Mouse (Mus musculus) midbrain, postnatal 0 days (tissue): ENCODE data around the gene Olfr545. TPM values are rescaled to one million over a fixed set of nuclear protein-coding genes. Genes with fewer than 3 reads are reported as not detected.

ENCODE experiments used
- ATAC-seq: fragments of 200-750 bp; cut with Nextera tagmentation; 2 replicates; pipeline ENCODE4 v1.8.0; 2017; ENCODE audit warnings: moderate number of reproducible peaks, mild to moderate bottlenecking, moderate TSS enrichment, moderate library complexity; ENCODE audit not compliant: low FRiP score
- DNase-seq: peaks from one replicate; pipeline ENCODE4 v3.0.0-alpha.2; 2015; ENCODE audit warnings: low spot score
- H3K27ac ChIP-seq: fragments of 300-500 bp; sonication (generic); 2 replicates; pipeline ENCODE4 v1.5.1; 2014; ENCODE audit warnings: low read depth, mild to moderate bottlenecking, low read length, mixed read lengths
- H3K27me3 ChIP-seq: fragments of 300-500 bp; sonication (generic); 2 replicates; pipeline ENCODE4 v1.6.1; 2014; ENCODE audit warnings: low read length, control low read depth, mixed read lengths; ENCODE audit not compliant: insufficient read depth
- H3K36me3 ChIP-seq: fragments of 300-500 bp; sonication (generic); 2 replicates; pipeline ENCODE4 v1.6.1; 2014; ENCODE audit warnings: low read length, control low read depth, mixed read lengths; ENCODE audit not compliant: insufficient read depth
- H3K4me1 ChIP-seq: fragments of 300-500 bp; sonication (generic); 2 replicates; pipeline ENCODE4 v1.6.1; 2014; ENCODE audit warnings: mild to moderate bottlenecking, control low read depth, antibody characterized with exemption, low read length, mixed read lengths; ENCODE audit not compliant: insufficient read depth
- H3K4me2 ChIP-seq: fragments of 300-500 bp; sonication (generic); 2 replicates; pipeline ENCODE4 v1.6.1; 2014; ENCODE audit warnings: low read depth, mild to moderate bottlenecking, low read length, mixed read lengths; ENCODE audit not compliant: poor library complexity, severe bottlenecking
- H3K4me3 ChIP-seq: fragments of 300-500 bp; sonication (generic); 2 replicates; pipeline ENCODE4 v1.5.1; 2014; ENCODE audit warnings: low read depth, mild to moderate bottlenecking, low read length, moderate library complexity
- H3K9ac ChIP-seq: fragments of 300-500 bp; sonication (generic); replicated peaks from 2 replicates; pipeline ENCODE4 v1.6.1; 2014; ENCODE audit warnings: mild to moderate bottlenecking, low read length, moderate library complexity, mixed read lengths; ENCODE audit not compliant: poor library complexity, severe bottlenecking
- H3K9me3 ChIP-seq: fragments of 300-500 bp; sonication (generic); 2 replicates; pipeline ENCODE4 v1.6.1; 2016; ENCODE audit warnings: low read length, control low read depth
- CTCF ChIP-seq: IDR thresholded peaks from 2 replicates; pipeline ENCODE4 v1.5.1; 2016; ENCODE audit warnings: antibody characterized with exemption, mild to moderate bottlenecking
- WGBS: fragments of 180-500 bp; shearing (Covaris S2); extraction: QIAGEN DNeasy Blood & Tissue Kit; methylation state at CpG from one replicate; pipeline ENCODE4 v1.1.7; 2014; 5-methylcytosine and 5-hydroxymethylcytosine counted together
- polyA plus RNA-seq: library from polyadenylated mRNA; unstranded; fragments of >200 nt; fragmentation: Nextera tagmentation; extraction: Ambion mirVana; gene quantifications from 2 replicates; pipeline ENCODE4 v1.2.1, GENCODE M21; 2015
- total RNA-seq: library from RNA; depleted of rRNA; stranded (reverse); fragments of >200 nt; gene quantifications from 2 replicates; pipeline ENCODE4 v1.2.3, GENCODE M21; 2014

Olfr545 gene
- total and polyA plus RNA-seq, 2 experiments from 2014 or later, result 0.17 TPM; not detected in 1

DNA sequence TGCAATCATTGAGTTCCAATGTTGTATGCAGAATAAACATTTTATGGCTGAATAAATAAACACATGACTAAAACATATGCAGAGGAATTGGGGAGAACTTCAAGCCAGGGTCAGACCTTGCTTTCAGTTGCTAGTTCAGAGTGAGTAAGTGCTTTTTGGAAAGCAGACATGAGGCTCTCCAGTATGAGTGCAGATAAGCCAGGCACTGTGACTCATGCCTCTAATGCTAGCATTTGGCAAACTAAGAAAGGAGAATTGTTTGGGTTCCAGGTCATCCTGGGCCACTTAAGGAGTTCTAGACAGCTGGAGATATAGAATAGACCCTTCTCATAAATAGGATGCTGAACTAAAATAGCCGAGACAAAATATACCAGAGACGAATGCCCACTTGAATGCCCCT, 15.7 kb downstream of the Olfr545 start:
- DNase-seq (no peak), ATAC-seq (no peak)
- no peak overlapping the region for H3K4me3 ChIP-seq
- H3K27me3 ChIP-seq, result no peaks in the 10 kb centered on the region
- no peak overlapping the region for H3K9ac ChIP-seq
- H3K27ac ChIP-seq, result no peak overlapping the region
- WGBS, result 93% methylated on average over 2 of the region's 2 CpGs
- TF ChIP-seq CTCF, result no peak
- H3K4me2 ChIP-seq, result no peak overlapping the region
- no peaks in the 10 kb centered on the region for H3K4me1 ChIP-seq
- no peaks in the 10 kb centered on the region for H3K9me3 ChIP-seq
- H3K36me3 ChIP-seq, result no peaks in the 10 kb centered on the region

DNA sequence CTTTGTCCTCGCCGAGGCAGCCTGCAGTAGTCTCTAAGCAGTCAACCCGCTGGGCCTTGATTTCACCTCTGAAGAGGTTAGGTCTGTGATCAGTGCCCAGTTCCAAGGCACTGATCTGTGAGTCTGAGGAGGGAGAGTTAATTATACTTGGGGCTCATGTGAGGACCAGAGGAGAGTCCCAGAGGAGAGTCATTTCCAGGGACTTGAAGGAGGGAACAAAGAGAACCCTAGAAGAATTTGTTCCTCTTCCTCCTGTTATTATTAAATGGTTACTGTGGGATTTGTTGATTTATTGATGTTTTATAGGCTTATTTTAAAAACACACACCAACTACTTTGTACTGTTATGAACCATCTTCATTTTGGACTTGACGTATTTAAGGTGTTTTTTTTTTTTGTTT, 17.8 kb downstream of the Olfr545 start, which contains the start of gene Olfr543:
Gene Olfr543 (minus strand): TSS at position 101 of the 400 bp plus-strand sequence.
- H3K27ac ChIP-seq, result no peak within 1 kb of the TSS
- H3K27me3 ChIP-seq, result no peaks in the 10 kb centered on the region
- H3K36me3 ChIP-seq, result no peaks in the 10 kb centered on the region
- H3K4me2 ChIP-seq, result no peak within 1 kb of the TSS
- H3K4me1 ChIP-seq, result no peaks in the 10 kb centered on the region
- no peak within 1 kb of the TSS for H3K4me3 ChIP-seq
- no peaks in the 10 kb centered on the region for H3K9me3 ChIP-seq
- ATAC-seq, result no peak
- H3K9ac ChIP-seq, result no peak within 1 kb of the TSS
- WGBS, result 97% methylated on average over 4 of the region's 4 CpGs
- TF ChIP-seq CTCF, result no peak
- DNase-seq, result no peak

DNA sequence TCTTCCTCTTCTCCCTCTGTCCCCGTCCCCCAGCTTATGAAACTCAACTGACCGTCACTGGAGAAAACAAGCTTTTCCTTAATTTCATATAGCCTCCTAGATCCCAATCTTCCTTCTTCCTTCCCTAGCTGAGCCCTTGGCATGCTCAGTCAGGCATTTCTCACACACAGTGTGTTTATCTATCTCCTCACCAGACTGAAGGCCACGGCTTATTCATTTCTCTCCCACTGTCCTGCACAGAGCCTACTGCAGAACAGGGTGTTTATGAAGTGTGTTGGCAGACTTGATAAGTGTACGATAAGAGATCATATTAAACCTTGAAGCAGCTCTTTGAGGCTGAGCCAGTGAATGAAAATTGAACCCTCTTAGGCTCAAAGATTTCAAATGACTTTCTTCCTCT, 18.6 kb downstream of the Olfr545 start:
- Histone ChIP-seq H3K4me1 (no peaks in the 10 kb centered on the region), H3K27ac (no peak overlapping the region), H3K4me3 (no peak overlapping the region), H3K9me3 (no peaks in the 10 kb centered on the region), H3K9ac (no peak overlapping the region), H3K4me2 (no peak overlapping the region), H3K27me3 (no peaks in the 10 kb centered on the region), H3K36me3 (no peaks in the 10 kb centered on the region)
- TF ChIP-seq CTCF, result no peak
- ATAC-seq (no peak), DNase-seq (no peak)
- WGBS, result 79% methylated on average over 4 of the region's 4 CpGs

DNA sequence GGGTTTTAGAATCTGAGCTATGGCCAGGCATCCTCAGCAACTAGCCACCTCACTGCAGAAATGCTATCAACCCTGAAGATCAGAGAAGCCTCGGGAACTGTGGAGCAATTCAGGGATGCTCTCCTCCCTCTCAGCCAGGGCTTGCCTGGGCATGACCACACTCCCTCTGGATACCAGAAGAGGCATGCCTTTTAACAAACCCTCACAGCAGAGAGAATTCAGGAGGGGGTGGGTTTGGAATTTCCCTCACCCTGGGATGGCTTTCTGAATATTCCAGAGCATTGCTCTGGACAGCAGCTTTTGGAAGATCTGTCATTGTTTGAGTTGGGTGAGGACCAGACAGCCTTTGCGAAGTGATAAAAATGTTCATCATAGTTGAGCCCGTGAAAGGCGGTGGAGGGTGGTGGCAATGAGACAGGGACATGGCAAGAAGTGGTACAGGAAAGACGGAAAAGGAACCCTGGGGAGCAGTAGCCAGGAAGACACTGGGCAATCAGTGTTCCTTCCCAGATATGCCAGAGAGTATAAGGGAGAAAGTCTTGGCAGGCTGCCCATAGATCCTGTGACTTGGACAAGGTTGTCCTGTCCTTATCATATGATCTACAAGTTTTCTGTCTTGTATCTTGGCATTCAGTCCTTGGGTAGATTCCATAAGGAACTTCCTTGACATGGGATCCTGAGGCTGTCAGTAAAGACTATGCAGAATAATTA, 19.9 kb downstream of the Olfr545 start:
- no peak for TF ChIP-seq CTCF
- Histone ChIP-seq H3K9me3 (no peaks in the 10 kb centered on the region), H3K4me1 (no peaks in the 10 kb centered on the region), H3K36me3 (no peaks in the 10 kb centered on the region), H3K4me2 (no peak overlapping the region), H3K9ac (no peak overlapping the region), H3K27ac (no peak overlapping the region), H3K4me3 (no peak overlapping the region), H3K27me3 (no peaks in the 10 kb centered on the region)
- WGBS, result 80% methylated on average over 5 of the region's 5 CpGs
- ATAC-seq (no peak), DNase-seq (no peak)

DNA sequence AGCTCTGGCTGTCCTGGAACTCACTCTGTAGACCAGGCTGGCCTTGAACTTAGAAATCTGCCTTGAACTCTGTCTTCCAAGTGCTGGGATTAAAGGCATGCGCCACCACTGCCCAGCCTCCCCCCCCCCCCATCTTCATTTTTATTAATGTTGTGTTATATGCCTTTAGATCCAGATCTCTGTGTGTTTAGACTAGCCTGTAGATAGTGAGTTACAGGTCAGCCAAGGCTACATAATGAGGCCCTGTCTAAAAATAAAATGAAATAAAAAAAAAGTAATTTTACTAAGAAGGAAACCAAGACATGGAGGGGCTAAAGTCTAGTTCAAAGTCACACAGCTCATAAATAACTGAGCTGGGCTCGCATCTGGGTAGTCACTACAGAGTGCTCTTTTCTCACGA, 20.4 kb downstream of the Olfr545 start:
- no peak overlapping the region for H3K9ac ChIP-seq
- 86% methylated on average over 3 of the region's 3 CpGs for WGBS
- no peak overlapping the region for H3K4me3 ChIP-seq
- H3K4me2 ChIP-seq, result no peak overlapping the region
- H3K27ac ChIP-seq, result no peak overlapping the region
- no peaks in the 10 kb centered on the region for H3K9me3 ChIP-seq
- DNase-seq (no peak), ATAC-seq (no peak)
- H3K4me1 ChIP-seq, result no peaks in the 10 kb centered on the region
- TF ChIP-seq CTCF, result no peak
- no peaks in the 10 kb centered on the region for H3K27me3 ChIP-seq
- H3K36me3 ChIP-seq, result no peaks in the 10 kb centered on the region

DNA sequence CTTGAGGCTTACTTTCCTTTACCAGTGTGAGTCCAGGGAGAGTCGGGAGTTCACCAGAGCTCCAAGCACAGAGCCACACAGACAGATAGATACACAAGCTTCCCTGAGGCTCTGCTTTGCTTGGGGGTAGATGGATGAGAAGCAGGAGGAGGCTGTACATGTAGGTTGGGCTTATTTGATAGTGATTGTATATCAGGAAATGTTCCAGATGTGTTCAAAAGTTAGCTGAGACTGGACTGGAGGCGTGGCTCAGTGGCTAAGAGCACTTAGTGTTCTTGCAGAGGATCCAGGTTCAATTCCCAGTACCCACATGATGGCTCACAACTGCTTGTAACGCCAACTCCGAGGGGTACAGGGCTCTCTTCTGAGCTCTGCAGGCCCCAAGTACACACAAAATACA, 20.9 kb downstream of the Olfr545 start:
- no peaks in the 10 kb centered on the region for H3K36me3 ChIP-seq
- no peak overlapping the region for H3K4me3 ChIP-seq
- H3K27ac ChIP-seq, result no peak overlapping the region
- H3K4me2 ChIP-seq, result no peak overlapping the region
- 91% methylated on average over 4 of the region's 4 CpGs for WGBS
- H3K27me3 ChIP-seq, result no peaks in the 10 kb centered on the region
- H3K4me1 ChIP-seq, result no peaks in the 10 kb centered on the region
- no peaks in the 10 kb centered on the region for H3K9me3 ChIP-seq
- ATAC-seq (no peak), DNase-seq (no peak)
- no peak for TF ChIP-seq CTCF
- H3K9ac ChIP-seq, result no peak overlapping the region
